Mouse (Mus musculus) liver, postnatal 0 days (tissue): ENCODE results near the gene Tcp11l1.

ENCODE experiments used
- CTCF ChIP-seq: sonication (generic); IDR thresholded peaks from 2 replicates; pipeline ENCODE4 v1.5.1; 2016; ENCODE audit warnings: antibody characterized with exemption, low read depth
- EP300 ChIP-seq: IDR thresholded peaks from 2 replicates; pipeline ENCODE4 v1.6.1; 2016; ENCODE audit warnings: antibody characterized with exemption, low read depth, mild to moderate bottlenecking

GRCm38 (mm10) chr2:104741896-104742740, 30.1 kb upstream of the Tcp11l1 start:
- TF ChIP-seq CTCF (no peak), EP300 (no peak)
